Mouse (Mus musculus): ENCODE data around the gene Efnb1. TPM values are rescaled to one million over a fixed set of nuclear protein-coding genes. Genes with fewer than 3 reads are reported as not detected.

Efnb1 gene
- 1.8 and 2.1 TPM in 2 replicates for total RNA-seq (2023)

GRCm38 (mm10) chrX:99135523-99136258, at the start of gene Efnb1:
Gene Efnb1 (plus strand): TSS chrX:99136130.

Other genes with a start within 250 kb of the Efnb1 start
- 1.9 and 3.6 TPM in 2 replicates for gene Ophn1, start 245.1 kb upstream of the Efnb1 start, total RNA-seq (2023)
- gene Yipf6, start 199.8 kb upstream of the Efnb1 start, total RNA-seq (2023), result 10.5 and 12.8 TPM in 2 replicates
- 16.3 and 26.2 TPM in 2 replicates for gene Stard8, start 132.9 kb upstream of the Efnb1 start, total RNA-seq (2023)

All from neutrophil, adult 65 days (primary cell).